Mouse (Mus musculus) forebrain, embryonic 15.5 days (tissue): ENCODE results near the gene Adamts7. TPM values are rescaled to one million over a fixed set of nuclear protein-coding genes. Genes with fewer than 3 reads are reported as not detected.

Experiments
- ATAC-seq: fragments of 200-750 bp; cut with Nextera tagmentation; replicated peaks from 2 replicates; pipeline ENCODE4 v1.8.0; 2017; ENCODE audit warnings: mild to moderate bottlenecking, moderate TSS enrichment, moderate library complexity
- H3K27ac ChIP-seq: fragments of 300-500 bp; sonication (generic); replicated peaks from 2 replicates; pipeline ENCODE4 v1.5.1; 2015; ENCODE audit warnings: mild to moderate bottlenecking, inconsistent platforms
- H3K27me3 ChIP-seq: fragments of 300-500 bp; sonication (generic); 2 replicates; pipeline ENCODE4 v1.6.1; 2015; ENCODE audit warnings: inconsistent platforms
- H3K36me3 ChIP-seq: fragments of 300-500 bp; sonication (generic); 2 replicates; pipeline ENCODE4 v1.6.1; 2015; ENCODE audit warnings: mild to moderate bottlenecking, inconsistent platforms
- H3K4me1 ChIP-seq: fragments of 300-500 bp; sonication (generic); 2 replicates; pipeline ENCODE4 v1.6.1; 2015; ENCODE audit warnings: inconsistent platforms
- H3K4me2 ChIP-seq: fragments of 300-500 bp; sonication (generic); replicated peaks from 2 replicates; pipeline ENCODE4 v1.6.1; 2015; ENCODE audit warnings: mild to moderate bottlenecking, inconsistent platforms
- H3K4me3 ChIP-seq: fragments of 300-500 bp; sonication (generic); 2 replicates; pipeline ENCODE4 v1.5.1; 2015; ENCODE audit warnings: mild to moderate bottlenecking, inconsistent platforms
- H3K9ac ChIP-seq: fragments of 300-500 bp; sonication (generic); replicated peaks from 2 replicates; pipeline ENCODE4 v1.6.1; 2015; ENCODE audit warnings: mild to moderate bottlenecking, inconsistent platforms
- H3K9me3 ChIP-seq: fragments of 300-500 bp; sonication (generic); 2 replicates; pipeline ENCODE4 v1.6.1; 2016; ENCODE audit warnings: inconsistent platforms
- WGBS: fragments of 180-500 bp; shearing (Covaris S2); methylation state at CpG from one replicate; pipeline ENCODE4 v1.1.7; 2015; ENCODE audit warnings: mixed read lengths; 5-methylcytosine and 5-hydroxymethylcytosine counted together
- polyA plus RNA-seq: library from polyadenylated mRNA; unstranded; fragments of >200 nt; fragmentation: Nextera tagmentation; extraction: Ambion mirVana; gene quantifications from 2 replicates; pipeline ENCODE4 v1.2.1, GENCODE M21; 2015

Adamts7 gene
- polyA plus RNA-seq, 1 experiment from 2014 or later = 12.4 TPM

- no peak overlapping the region for H3K27ac ChIP-seq
- no peak for ATAC-seq
- 57% methylated on average over 8 of the region's 8 CpGs for WGBS
- H3K4me2 ChIP-seq = no peak overlapping the region
- no peak overlapping the region for H3K4me3 ChIP-seq
- H3K9ac ChIP-seq = no peak overlapping the region
- no peaks in the 10 kb centered on the region for H3K9me3 ChIP-seq
- H3K27me3 ChIP-seq = no peaks in the 10 kb centered on the region
- peaks cover 39% of the 10 kb centered on the region for H3K36me3 ChIP-seq
- H3K4me1 ChIP-seq = 0 out of 2 replicates have a peak, but pooled peaks cover 2% of the 10 kb centered on the region
Measured at GRCm38 (mm10) chr9:90184116-90184515, 21.2 kb downstream of the Adamts7 start.

GRCm38 (mm10) chr9:90185356-90185910 is 22.6 kb downstream of the Adamts7 start:
- Histone ChIP-seq H3K9ac (no peak overlapping the region), H3K4me1 (0 out of 2 replicates have a peak, but pooled peaks cover 2% of the 10 kb centered on the region), H3K27me3 (no peaks in the 10 kb centered on the region), H3K36me3 (peaks cover 39% of the 10 kb centered on the region), H3K9me3 (no peaks in the 10 kb centered on the region), H3K4me2 (no peak overlapping the region), H3K4me3 (no peak overlapping the region), H3K27ac (no peak overlapping the region)
- ATAC-seq = no peak
- 93% methylated on average over 8 of the region's 8 CpGs for WGBS

DNA sequence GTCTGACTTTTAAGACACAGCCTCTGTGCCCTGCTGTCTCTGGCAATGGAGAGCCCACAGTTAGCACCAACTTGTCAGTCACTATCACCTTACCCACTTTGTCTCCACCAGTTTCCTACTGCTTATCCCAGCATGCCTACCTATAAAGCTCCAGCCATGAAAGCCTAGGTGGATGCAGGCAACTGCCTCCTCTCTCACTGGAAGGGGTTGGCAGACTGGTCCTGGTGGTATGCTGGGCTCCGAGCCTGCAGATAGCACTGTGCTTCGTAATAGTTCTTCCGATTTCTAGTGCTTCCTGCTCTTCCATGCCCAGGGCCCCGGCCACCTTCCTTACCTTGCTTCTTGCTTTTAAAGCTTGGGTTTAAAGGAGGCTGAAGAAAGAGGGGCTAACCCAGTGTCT is 26.0 kb downstream of the Adamts7 start:
- Histone ChIP-seq H3K9ac (no peak overlapping the region), H3K27me3 (no peaks in the 10 kb centered on the region), H3K27ac (no peak overlapping the region), H3K9me3 (no peaks in the 10 kb centered on the region), H3K4me3 (no peak overlapping the region), H3K36me3 (peaks cover 52% of the 10 kb centered on the region), H3K4me1 (no peaks in the 10 kb centered on the region), H3K4me2 (no peak overlapping the region)
- WGBS = 91% methylated on average over 4 of the region's 4 CpGs
- no peak for ATAC-seq

- no peaks in the 10 kb centered on the region for H3K4me1 ChIP-seq
- WGBS = 80% methylated on average over 5 of the region's 5 CpGs
- no peak overlapping the region for H3K4me3 ChIP-seq
- peaks cover 57% of the 10 kb centered on the region for H3K36me3 ChIP-seq
- H3K27ac ChIP-seq = no peak overlapping the region
- no peaks in the 10 kb centered on the region for H3K27me3 ChIP-seq
- H3K9me3 ChIP-seq = no peaks in the 10 kb centered on the region
- ATAC-seq = no peak
- H3K4me2 ChIP-seq = no peak overlapping the region
- H3K9ac ChIP-seq = no peak overlapping the region
Measured at GRCm38 (mm10) chr9:90189391-90189790, 26.5 kb downstream of the Adamts7 start.

- WGBS = 77% methylated on average over 10 of the region's 10 CpGs
- ATAC-seq = no peak
- Histone ChIP-seq H3K4me3 (no peak overlapping the region), H3K4me1 (no peaks in the 10 kb centered on the region), H3K9ac (no peak overlapping the region), H3K9me3 (no peaks in the 10 kb centered on the region), H3K36me3 (peaks cover 45% of the 10 kb centered on the region), H3K27me3 (no peaks in the 10 kb centered on the region), H3K4me2 (no peak overlapping the region), H3K27ac (no peak overlapping the region)
Measured at GRCm38 (mm10) chr9:90195000-90195399, 32.1 kb downstream of the Adamts7 start.

- 90% methylated on average over 7 of the region's 7 CpGs for WGBS
- Histone ChIP-seq H3K27ac (no peak overlapping the region), H3K36me3 (peaks cover 50% of the 10 kb centered on the region), H3K27me3 (no peaks in the 10 kb centered on the region), H3K4me1 (no peaks in the 10 kb centered on the region), H3K9me3 (no peaks in the 10 kb centered on the region), H3K4me2 (no peak overlapping the region), H3K9ac (no peak overlapping the region), H3K4me3 (no peak overlapping the region)
- ATAC-seq = no peak
Measured at GRCm38 (mm10) chr9:90196262-90196661, 33.4 kb downstream of the Adamts7 start.

DNA sequence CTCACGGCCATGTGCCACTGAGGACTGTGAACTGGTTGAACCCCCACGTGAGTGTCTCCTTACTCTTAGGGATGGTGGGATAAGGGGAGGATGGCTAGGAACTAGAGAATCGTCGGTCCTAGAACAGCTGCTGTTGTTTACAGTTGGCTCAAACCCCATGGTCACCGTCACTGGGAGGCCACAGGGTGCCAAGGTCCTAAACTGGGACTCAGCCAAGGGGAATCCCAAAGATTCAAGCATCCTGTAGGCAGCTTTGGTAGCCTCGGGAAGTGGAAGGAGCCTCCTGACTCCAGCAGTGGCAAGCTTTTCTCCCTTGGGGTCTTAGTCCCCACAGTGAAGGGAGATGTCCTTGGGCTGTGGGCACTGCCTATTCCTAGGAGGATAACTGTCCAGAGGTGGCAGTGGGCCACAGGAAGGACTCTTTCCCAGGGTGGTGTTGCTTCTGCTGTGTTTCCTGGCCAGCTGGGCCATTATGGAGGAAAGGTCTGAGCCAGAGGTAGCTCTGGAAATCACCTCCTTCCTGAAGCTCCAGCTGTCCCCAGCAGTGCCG is 34.3 kb downstream of the Adamts7 start:
- Histone ChIP-seq H3K4me2 (no peak overlapping the region), H3K9me3 (no peaks in the 10 kb centered on the region), H3K4me3 (no peak overlapping the region), H3K36me3 (peaks cover 53% of the 10 kb centered on the region), H3K9ac (no peak overlapping the region), H3K4me1 (no peaks in the 10 kb centered on the region), H3K27me3 (no peaks in the 10 kb centered on the region), H3K27ac (no peak overlapping the region)
- 86% methylated on average over 7 of the region's 7 CpGs for WGBS
- ATAC-seq = no peak

- H3K4me3 ChIP-seq = no peak overlapping the region
- peaks cover 46% of the 10 kb centered on the region for H3K36me3 ChIP-seq
- ATAC-seq = no peak
- no peaks in the 10 kb centered on the region for H3K9me3 ChIP-seq
- H3K4me2 ChIP-seq = no peak overlapping the region
- H3K27ac ChIP-seq = no peak overlapping the region
- WGBS = 86% methylated on average over 7 of the region's 7 CpGs
- no peaks in the 10 kb centered on the region for H3K27me3 ChIP-seq
- H3K9ac ChIP-seq = no peak overlapping the region
- no peaks in the 10 kb centered on the region for H3K4me1 ChIP-seq
Measured at GRCm38 (mm10) chr9:90197866-90198383, 35.1 kb downstream of the Adamts7 start.

DNA sequence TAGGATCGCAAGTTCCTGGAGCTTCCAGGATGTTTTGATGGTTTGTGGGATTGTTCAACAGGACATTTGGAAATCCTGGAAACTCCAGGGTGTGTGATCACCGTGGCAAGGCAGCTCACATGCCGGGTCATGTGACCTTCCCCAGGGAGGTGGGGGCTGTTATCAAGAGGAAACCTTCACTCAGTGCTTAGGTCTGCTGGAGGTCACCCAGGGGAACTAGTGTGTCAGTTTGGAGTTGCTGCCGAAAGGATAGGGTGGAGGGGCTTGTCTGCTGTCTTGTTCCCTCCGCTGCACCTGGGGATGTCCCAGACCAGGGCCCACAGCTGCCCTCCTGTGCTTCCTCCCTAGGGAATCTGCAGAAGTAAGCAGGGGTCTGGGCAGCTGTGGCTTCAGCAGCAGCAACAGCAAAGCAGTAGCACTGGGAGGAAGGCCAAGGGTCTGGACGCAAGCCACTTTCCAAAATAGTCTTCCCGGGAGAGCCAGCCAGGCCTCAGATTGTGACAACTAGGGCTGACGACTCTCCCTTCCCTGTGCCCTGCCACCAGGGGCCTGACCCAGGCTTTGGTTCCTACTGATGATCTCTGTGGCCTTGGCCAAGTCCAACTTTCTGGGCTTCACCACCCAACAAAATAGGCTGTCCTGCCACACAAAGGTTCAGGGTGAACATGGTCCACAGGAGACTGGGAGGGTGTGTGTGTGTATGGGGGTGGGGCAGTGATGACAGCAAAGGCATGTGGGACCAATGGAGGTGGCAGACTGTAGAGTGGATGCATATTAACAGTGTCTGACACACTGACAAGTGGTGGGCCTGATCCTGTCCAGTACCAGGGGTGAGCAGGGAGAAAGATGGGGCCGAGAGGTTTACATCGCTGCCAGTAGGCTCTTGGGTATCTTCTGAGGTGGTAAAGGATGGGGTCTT is 35.9 kb downstream of the Adamts7 start:
- Histone ChIP-seq H3K27me3 (no peaks in the 10 kb centered on the region), H3K4me2 (no peak overlapping the region), H3K4me1 (no peaks in the 10 kb centered on the region), H3K9me3 (no peaks in the 10 kb centered on the region), H3K4me3 (no peak overlapping the region), H3K27ac (no peak overlapping the region), H3K36me3 (peaks cover 38% of the 10 kb centered on the region), H3K9ac (no peak overlapping the region)
- ATAC-seq = no peak
- WGBS = 78% methylated on average over 10 of the region's 10 CpGs

DNA sequence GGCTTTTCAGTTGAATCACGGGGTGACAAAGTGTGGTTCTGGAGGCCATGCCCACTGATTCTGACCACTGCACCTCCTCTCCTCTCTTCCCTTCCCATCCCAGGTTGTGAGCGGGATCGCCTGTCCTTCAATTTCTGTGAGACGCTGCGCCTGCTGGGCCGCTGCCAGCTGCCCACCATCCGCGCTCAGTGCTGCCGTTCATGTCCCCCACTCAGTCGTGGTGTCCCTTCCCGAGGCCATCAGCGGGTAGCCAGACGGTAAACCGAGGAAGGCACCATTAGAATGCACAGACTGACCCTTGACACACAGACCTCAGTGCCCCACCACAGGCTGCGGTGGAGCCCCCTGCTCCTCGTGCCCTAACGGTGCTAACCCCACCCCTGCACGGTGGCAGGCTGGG is 36.7 kb downstream of the Adamts7 start:
- H3K4me3 ChIP-seq = no peak overlapping the region
- ATAC-seq = no peak
- H3K27ac ChIP-seq = no peak overlapping the region
- no peaks in the 10 kb centered on the region for H3K4me1 ChIP-seq
- no peaks in the 10 kb centered on the region for H3K9me3 ChIP-seq
- no peak overlapping the region for H3K4me2 ChIP-seq
- WGBS = 93% methylated on average over 18 of the region's 18 CpGs
- H3K36me3 ChIP-seq = peaks cover 33% of the 10 kb centered on the region
- no peaks in the 10 kb centered on the region for H3K27me3 ChIP-seq
- no peak overlapping the region for H3K9ac ChIP-seq

DNA sequence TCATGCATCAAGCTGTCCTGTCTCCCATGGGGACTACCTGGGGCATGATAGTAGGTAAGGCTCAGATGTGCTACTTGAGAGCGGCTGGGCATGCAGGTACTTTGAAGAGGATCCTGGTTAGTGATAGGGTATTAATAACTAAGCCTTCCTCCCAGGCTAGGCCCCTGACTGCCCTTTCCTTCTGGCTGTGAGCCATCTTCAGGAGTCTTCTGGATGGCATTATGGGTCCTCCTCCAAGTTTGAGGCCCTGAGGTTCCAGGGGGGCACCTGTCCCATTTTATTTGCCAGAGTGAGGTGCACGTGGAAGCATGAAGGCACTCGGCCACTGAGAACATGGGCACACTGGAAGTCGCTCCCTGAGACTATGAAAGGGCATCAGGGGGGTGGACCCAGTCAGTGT is 37.6 kb downstream of the Adamts7 start:
- 95% methylated on average over 4 of the region's 4 CpGs for WGBS
- no peak overlapping the region for H3K27ac ChIP-seq
- no peak overlapping the region for H3K4me2 ChIP-seq
- H3K9ac ChIP-seq = no peak overlapping the region
- no peak overlapping the region for H3K4me3 ChIP-seq
- no peaks in the 10 kb centered on the region for H3K4me1 ChIP-seq
- H3K27me3 ChIP-seq = no peaks in the 10 kb centered on the region
- ATAC-seq = no peak
- H3K9me3 ChIP-seq = no peaks in the 10 kb centered on the region
- H3K36me3 ChIP-seq = peaks cover 27% of the 10 kb centered on the region

GRCm38 (mm10) chr9:90201096-90201495 is 38.2 kb downstream of the Adamts7 start:
- no peaks in the 10 kb centered on the region for H3K4me1 ChIP-seq
- peaks cover 22% of the 10 kb centered on the region for H3K36me3 ChIP-seq

More at GRCm38 (mm10) chr9:90201096-90201495, 38.2 kb downstream of the Adamts7 start:
- H3K4me2 ChIP-seq = no peak overlapping the region
- WGBS = 87% methylated on average over 7 of the region's 7 CpGs
- H3K9ac ChIP-seq = no peak overlapping the region
- no peak; the same call in 1 of the 2 replicates for ATAC-seq
- no peaks in the 10 kb centered on the region for H3K27me3 ChIP-seq
- H3K4me3 ChIP-seq = no peak overlapping the region
- no peak overlapping the region for H3K27ac ChIP-seq
- no peaks in the 10 kb centered on the region for H3K9me3 ChIP-seq
